Mouse (Mus musculus) cortical plate, adult 2 months (tissue): ENCODE measurements around the gene Scap.

Source experiments
- CTCF ChIP-seq: fragments of 200-500 bp; IDR thresholded peaks from 2 replicates; pipeline ENCODE4 v1.5.1; 2011; ENCODE audit warnings: mild to moderate bottlenecking, control low read depth, low read length; ENCODE audit not compliant: insufficient read depth; ENCODE audit errors: extremely low read depth
- POLR2A ChIP-seq: fragments of 200-500 bp; IDR thresholded peaks from 2 replicates; pipeline ENCODE4 v1.6.1; 2011; ENCODE audit warnings: mild to moderate bottlenecking, low read length, control low read depth; ENCODE audit not compliant: insufficient read depth; ENCODE audit errors: extremely low read depth

GRCm38 (mm10) chr9:110333135-110333895, at the start of gene Scap:
- TF ChIP-seq POLR2A: no peak
- TF ChIP-seq CTCF: peak; percentile 90
